Mouse (Mus musculus) urinary bladder, postnatal 25 days (tissue): ENCODE measurements around the gene Extl1.
A peak's percentile ranks its signal among the peaks of the same experiment; 100 is the strongest.

Source experiments
- DNase-seq: peaks from one replicate; pipeline ENCODE4 v3.0.0; 2022; ENCODE audit warnings: low spot score

Gene Extl1

DNA sequence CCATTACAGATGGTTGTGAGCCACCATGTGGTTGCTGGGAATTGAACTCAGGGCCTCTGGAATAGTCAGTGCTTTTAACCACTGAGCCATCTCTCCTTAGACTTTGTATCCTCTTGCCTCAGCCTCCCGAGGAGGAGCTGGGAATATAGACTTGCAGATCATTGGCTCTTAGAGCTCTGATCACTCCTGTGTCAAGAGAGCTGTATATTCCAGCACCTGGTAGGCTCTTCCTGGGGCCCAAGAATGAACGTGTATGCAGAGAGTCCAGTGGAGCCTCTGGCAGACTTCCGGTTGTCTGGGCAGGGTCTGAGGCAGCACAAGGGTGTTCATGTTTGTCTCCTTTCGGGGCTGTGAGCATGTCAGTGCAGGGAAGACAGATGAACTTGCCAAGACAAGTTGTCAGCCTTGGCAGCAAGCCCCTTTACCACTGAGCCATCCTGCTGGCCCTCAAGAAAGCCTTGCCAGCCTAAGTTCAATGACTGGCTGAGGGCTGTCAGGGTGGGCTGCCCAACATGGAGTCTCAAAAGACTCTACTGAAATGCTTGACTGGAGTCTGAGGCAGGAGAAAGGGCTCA, 69.5 kb downstream of the Extl1 start:
- DNase-seq: no peak

DNA sequence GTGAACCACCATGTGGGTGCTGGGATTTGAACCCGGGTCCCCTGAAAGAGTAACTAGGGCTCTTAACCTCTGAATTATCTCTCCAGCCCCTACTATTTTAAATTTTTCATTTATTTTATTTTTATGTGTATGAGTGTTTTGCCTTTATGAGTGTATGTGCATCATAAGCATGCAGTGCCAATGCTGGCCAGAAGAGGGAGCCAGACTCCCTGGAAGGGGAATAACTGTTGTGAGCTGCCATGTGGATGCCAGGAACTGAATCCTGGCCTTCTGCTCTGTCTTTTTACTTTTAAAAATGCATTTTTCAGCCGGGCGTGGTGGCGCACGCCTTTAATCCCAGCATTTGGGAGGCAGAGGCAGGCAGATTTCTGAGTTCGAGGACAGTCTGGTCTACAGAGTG, 70.7 kb downstream of the Extl1 start:
- DNase-seq: no peak

DNA sequence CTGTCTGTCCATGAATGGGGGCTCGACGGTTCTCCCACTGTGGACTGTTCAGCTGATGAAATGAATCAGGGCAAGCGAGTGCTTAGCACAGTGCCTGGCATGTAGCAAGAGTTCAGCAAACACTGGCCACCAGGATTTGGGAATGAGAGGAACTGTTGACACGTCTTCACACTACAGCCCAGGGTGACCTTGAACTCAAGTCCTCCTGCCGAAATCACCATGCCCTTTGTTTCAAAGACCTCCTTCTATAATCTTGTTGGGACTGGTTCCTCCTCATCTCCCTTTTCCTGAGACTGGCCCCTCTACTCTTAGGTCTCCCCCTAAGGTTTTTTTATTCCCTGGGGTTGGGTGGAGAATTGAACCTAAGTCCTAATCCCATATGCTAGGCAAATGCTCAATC, 71.3 kb downstream of the Extl1 start:
- no peak for DNase-seq

DNA sequence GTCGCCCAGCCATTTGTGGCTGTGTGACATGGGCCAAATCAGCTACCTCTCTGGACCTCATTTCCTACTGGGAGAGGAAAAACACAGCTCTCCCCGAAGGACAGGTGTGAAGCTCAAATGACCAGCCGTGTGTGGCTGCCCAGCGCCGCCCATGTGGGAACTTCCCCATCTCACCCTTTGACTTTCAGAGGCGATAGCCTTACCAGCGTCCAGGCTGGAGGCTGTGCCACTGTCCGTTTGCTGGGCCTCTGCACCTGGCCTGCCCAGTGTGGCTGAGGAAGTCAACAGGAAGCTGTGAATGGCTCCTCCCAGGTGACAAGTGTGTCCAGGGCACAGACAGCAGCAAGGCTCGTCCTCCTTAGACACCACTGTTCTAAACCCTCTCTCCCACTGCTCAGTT, 71.9 kb downstream of the Extl1 start:
- DNase-seq: no peak

DNA sequence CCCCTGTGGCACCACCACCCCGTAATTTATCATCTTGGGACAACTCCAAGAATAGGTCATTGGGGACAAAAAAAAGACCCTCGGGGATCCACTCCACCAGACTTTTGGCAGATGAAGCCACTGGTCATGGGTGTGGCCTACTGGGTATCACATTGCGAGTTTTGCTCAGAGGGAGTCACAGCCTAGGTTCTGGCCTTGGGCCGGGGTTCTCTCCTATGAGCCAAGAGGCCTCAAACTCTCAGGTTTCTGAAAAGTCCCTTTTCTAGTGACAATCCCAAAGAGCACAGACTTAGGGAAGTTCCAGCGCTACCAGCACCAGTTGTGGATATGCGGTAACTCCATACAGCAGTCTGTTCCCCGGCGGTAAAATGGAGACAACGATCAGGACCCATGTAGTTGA, 73.0 kb downstream of the Extl1 start:
- DNase-seq: no peak

DNA sequence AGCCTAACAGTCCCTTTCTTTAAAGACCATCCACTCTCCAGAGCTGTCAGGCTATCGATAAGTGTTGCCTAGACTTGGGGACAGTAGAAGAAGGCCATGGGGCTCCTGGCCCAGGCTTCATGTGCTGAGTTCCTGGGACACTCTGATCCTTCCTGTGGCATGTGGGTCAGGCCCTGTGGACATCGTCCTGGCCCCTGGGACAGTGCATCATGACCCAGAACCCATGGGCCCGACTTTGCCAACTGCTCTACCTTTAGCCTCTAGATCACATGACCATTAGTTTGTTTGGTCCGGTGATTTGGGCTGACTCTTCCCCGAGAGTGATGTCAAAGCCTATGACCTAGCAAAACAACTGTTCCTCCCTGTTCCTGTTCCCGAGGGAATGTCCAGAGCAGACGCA, 73.5 kb downstream of the Extl1 start:
- DNase-seq: no peak

DNA sequence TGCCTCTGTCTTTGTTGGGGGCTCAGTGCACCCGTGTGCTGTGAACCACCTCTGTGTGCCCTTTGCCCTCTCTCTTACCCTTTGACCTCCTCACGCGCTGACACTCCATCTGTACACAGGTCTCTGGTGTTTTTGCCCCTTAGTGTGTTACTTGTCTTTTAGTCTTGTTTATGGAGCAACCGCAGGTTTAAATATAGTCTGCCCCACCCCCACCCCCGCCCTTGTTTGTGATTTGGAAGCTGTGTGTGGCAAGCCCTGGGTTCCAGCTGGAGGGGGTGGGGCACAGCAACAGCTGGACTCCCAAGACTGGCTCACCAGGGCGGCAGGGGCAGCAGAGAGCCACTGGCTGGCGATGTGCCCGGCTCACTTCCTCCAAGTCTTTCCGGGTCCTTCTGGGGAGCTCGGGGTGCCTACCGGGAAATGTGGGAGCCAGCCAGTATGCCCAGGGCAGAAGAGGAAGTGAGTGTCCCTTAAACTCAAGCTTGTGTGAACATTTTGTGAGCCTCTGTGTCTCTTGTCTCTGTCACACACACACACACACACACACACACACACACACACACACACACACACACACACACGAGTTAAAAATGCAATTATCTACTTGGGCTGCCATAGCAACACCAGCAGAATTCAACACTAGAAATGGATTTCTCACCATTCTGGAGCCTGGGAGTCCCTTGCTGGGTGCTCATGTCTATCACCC, 76.1 kb downstream of the Extl1 start:
- peak; percentile 50 for DNase-seq

DNA sequence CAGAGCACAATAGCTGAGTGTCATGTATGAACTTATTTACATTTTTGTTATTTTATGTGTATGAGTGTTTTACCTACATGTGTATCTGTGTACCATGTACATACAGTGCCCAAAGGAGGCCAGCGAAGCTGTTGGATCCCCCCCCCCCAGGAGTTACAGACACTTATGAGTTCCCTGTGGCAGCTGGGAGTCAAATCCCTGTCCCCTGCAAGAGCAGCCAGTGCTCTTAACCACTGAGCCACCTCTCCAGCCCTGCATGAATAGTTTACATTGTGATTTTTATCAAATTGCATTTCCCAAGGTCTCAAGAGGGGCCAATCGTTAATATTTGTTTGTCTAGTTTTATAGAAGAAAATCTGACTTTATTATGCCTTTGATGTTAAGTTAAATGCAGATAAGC, 76.7 kb downstream of the Extl1 start:
- DNase-seq: no peak
